Mouse (Mus musculus) lung, embryonic 14.5 days (tissue): Measurements from ENCODE around the gene Mark3. TPM values are rescaled to one million over a fixed set of nuclear protein-coding genes. Genes with fewer than 3 reads are reported as not detected.

Experiments used
- ATAC-seq: fragments of 200-750 bp; cut with Nextera tagmentation; 2 replicates; pipeline ENCODE4 v1.8.0; 2017; ENCODE audit warnings: mild to moderate bottlenecking, moderate TSS enrichment, moderate library complexity; ENCODE audit not compliant: insufficient read depth
- DNase-seq: peaks from one replicate; pipeline ENCODE4 v3.0.0-alpha.2; 2015
- H3K27ac ChIP-seq: fragments of 300-500 bp; sonication (generic); 2 replicates; pipeline ENCODE4 v1.5.1; 2014; ENCODE audit warnings: low read depth, mild to moderate bottlenecking, moderate library complexity
- H3K27me3 ChIP-seq: fragments of 300-500 bp; sonication (generic); 2 replicates; pipeline ENCODE4 v1.6.1; 2014; ENCODE audit warnings: low read length, control low read depth; ENCODE audit not compliant: insufficient read depth
- H3K36me3 ChIP-seq: fragments of 300-500 bp; sonication (generic); 2 replicates; pipeline ENCODE4 v1.6.1; 2014; ENCODE audit warnings: control low read depth; ENCODE audit not compliant: insufficient read depth
- H3K4me1 ChIP-seq: fragments of 300-500 bp; sonication (generic); 2 replicates; pipeline ENCODE4 v1.6.1; 2014; ENCODE audit warnings: antibody characterized with exemption, control low read depth; ENCODE audit not compliant: insufficient read depth
- H3K4me2 ChIP-seq: fragments of 300-500 bp; sonication (generic); 2 replicates; pipeline ENCODE4 v1.6.1; 2014; ENCODE audit warnings: mild to moderate bottlenecking
- H3K4me3 ChIP-seq: fragments of 300-500 bp; sonication (generic); 2 replicates; pipeline ENCODE4 v1.5.1; 2014; ENCODE audit warnings: low read depth, low read length
- H3K9ac ChIP-seq: fragments of 300-500 bp; sonication (generic); 2 replicates; pipeline ENCODE4 v1.6.1; 2014
- H3K9me3 ChIP-seq: fragments of 300-500 bp; sonication (generic); 2 replicates; pipeline ENCODE4 v1.6.1; 2016; ENCODE audit warnings: low read depth, low read length, control low read depth
- CTCF ChIP-seq: IDR thresholded peaks from 2 replicates; pipeline ENCODE4 v1.5.1; 2016; ENCODE audit warnings: antibody characterized with exemption, low read depth
- WGBS: fragments of 180-500 bp; shearing (Covaris S2); extraction: QIAGEN DNeasy Blood & Tissue Kit; methylation state at CpG from one replicate; pipeline ENCODE4 v1.1.7; 2014; 5-methylcytosine and 5-hydroxymethylcytosine counted together
- polyA plus RNA-seq: library from polyadenylated mRNA; unstranded; fragments of >200 nt; fragmentation: Nextera tagmentation; extraction: Ambion mirVana; gene quantifications from 2 replicates; pipeline ENCODE4 v1.2.1, GENCODE M21; 2014

The Mark3 gene
- polyA plus RNA-seq, 1 experiment from 2014 or later, result 62.0 TPM

- Histone ChIP-seq H3K36me3 (peaks cover 30% of the 10 kb centered on the region), H3K4me3 (peak overlapping the region; percentile 97), H3K27me3 (no peaks in the 10 kb centered on the region), H3K9me3 (no peaks in the 10 kb centered on the region), H3K4me2 (peak overlapping the region; percentile 65), H3K9ac (peak overlapping the region; percentile 88), H3K27ac (peak overlapping the region; percentile 74; the same call in 1 of the 2 replicates), H3K4me1 (0 out of 2 replicates have a peak, but pooled peaks cover 3% of the 10 kb centered on the region)
- 56% methylated on average over 4 of the region's 4 CpGs for WGBS
- DNase-seq (no peak), ATAC-seq (no peak)
- no peak for TF ChIP-seq CTCF
These were observed 37.6 kb upstream of the Mark3 start for GRCm38 (mm10) chr12:111536746-111537145.

DNA sequence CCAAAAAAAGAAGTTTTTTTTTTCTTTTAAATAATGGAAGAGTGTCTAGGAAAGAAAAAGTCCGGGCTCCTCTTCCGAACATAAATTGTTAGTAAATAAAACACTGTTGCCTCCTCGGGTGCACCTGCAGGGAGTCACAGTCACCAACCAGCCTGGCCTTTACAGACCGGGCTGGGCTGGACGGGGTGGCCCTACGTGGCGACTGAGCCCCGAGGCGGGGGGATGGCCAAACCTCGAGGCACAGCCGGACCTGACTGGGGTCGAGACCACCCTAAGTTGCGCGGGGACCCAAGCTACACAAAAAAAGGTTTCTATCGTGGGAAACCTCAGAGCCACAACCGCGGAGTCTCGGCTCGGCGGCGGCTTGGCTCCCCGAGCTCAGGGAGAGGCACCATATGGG is 37.0 kb upstream of the Mark3 start:
- under 1% methylated on average over 22 of the region's 22 CpGs for WGBS
- ATAC-seq (peak; percentile 47), DNase-seq (peak; percentile 51)
- H3K27me3 ChIP-seq, result no peaks in the 10 kb centered on the region
- peak overlapping the region; percentile 97 for H3K4me3 ChIP-seq
- TF ChIP-seq CTCF, result no peak
- H3K9me3 ChIP-seq, result no peaks in the 10 kb centered on the region
- peak overlapping the region; percentile 74 for H3K27ac ChIP-seq
- peaks cover 36% of the 10 kb centered on the region for H3K36me3 ChIP-seq
- peak overlapping the region; percentile 65 for H3K4me2 ChIP-seq
- H3K9ac ChIP-seq, result peak overlapping the region; percentile 88
- H3K4me1 ChIP-seq, result 0 out of 2 replicates have a peak, but pooled peaks cover 3% of the 10 kb centered on the region

DNA sequence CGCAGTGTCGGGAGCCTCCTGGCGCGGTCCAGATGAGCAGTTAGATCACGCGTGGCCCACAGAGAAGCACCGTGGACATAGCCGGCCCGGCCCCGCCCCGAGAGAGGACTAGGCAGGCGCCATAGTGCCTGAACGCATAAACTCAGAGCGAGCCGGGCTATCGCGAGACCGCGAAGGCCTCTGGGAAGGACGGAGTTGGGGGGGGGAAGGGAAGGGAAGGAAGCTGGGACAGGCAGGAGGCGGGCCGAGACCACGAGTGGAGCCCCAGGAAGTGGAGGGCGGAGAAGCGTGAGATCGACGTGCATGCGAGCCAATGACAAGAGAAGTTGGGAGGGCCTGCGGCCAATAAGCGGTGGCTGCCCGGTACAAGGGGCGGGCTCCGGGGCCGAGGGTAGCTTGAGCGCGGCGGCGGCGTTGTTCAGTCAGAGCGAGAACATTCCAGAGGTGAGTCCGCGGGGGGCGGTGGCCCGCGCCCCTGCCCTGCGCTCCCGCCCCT is 36.5 kb upstream of the Mark3 start, which contains the start of gene Eif5:
Gene Eif5, plus strand, starts transcription at position 221 of the 496 bp plus-strand sequence.
- Histone ChIP-seq H3K36me3 (peaks cover 41% of the 10 kb centered on the region), H3K4me3 (peak within 1 kb of the TSS; percentile 97), H3K9ac (peak within 1 kb of the TSS; percentile 96), H3K9me3 (no peaks in the 10 kb centered on the region), H3K4me1 (0 out of 2 replicates have a peak, but pooled peaks cover 3% of the 10 kb centered on the region), H3K27ac (peak within 1 kb of the TSS; percentile 97), H3K27me3 (no peaks in the 10 kb centered on the region), H3K4me2 (peak within 1 kb of the TSS; percentile 70)
- WGBS, result under 1% methylated on average over 42 of the region's 47 CpGs
- DNase-seq (peak; percentile 99), ATAC-seq (peak; percentile 99)
- no peak for TF ChIP-seq CTCF

DNA sequence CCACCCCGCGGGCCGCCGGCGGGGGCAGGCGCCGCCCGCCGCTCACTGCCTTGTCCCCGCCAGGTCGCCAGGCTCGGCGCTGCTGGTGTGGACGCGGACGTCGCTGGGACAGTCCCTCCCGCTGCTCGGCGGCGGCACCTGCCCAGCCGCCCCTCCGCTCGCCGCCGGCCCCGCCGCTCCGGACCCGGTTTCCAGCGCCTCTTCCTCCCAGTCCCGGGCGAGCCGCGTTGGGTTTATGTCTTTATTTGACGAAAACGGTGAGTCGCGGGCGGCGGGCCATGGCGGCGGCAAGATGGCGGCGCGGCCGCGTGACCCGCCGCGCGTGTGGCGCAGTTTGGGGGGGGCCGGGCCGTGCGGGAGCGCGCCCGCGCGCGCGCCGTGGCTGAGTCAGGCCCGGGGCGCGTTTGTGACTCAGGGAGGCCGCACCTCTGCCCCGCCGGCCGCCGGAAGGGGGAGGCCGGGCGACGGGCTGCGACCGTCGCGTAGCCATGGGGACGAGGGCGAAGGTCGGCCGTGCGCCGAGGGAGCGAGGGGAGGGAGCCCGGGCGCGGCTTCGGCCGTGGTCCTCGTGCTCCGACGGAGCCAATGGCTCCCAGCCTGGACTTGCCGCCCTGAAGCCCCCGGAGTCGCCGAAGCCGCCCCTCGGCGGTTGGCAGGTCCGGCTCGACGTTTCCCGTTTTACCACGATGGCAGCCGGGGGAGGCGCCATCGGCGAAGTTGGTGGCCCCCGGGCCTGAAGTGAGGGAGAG is 35.9 kb upstream of the Mark3 start:
- WGBS, result under 1% methylated on average over 104 of the region's 111 CpGs
- ATAC-seq (peak; percentile 56), DNase-seq (peak; percentile 88)
- no peak for TF ChIP-seq CTCF
- Histone ChIP-seq H3K9ac (peak overlapping the region; percentile 96), H3K27me3 (no peaks in the 10 kb centered on the region), H3K36me3 (peaks cover 46% of the 10 kb centered on the region), H3K4me3 (peak overlapping the region; percentile 97), H3K4me2 (peak overlapping the region; percentile 70), H3K9me3 (no peaks in the 10 kb centered on the region), H3K4me1 (0 out of 2 replicates have a peak, but pooled peaks cover 3% of the 10 kb centered on the region), H3K27ac (peak overlapping the region; percentile 97)

DNA sequence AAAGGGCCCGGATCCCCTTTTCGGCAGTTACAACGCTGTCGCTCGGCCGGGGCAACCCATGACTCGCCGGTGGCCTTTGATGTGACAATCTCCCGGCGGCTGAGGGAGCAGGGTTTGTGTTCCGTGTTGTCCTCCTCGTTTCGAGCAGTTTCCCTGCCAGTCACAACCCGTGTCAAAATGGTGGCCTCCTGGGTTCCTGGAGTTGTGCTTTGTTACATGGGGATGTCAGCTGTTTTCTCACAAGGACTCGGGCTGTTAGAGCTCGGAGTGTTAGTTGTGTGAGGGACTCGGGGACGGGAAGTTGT is 35.3 kb upstream of the Mark3 start:
- Histone ChIP-seq H3K27ac (peak overlapping the region; percentile 97), H3K9ac (peak overlapping the region; percentile 96), H3K27me3 (no peaks in the 10 kb centered on the region), H3K4me1 (0 out of 2 replicates have a peak, but pooled peaks cover 3% of the 10 kb centered on the region), H3K4me2 (peak overlapping the region; percentile 70), H3K9me3 (no peaks in the 10 kb centered on the region), H3K4me3 (peak overlapping the region; percentile 97), H3K36me3 (peaks cover 52% of the 10 kb centered on the region)
- TF ChIP-seq CTCF, result no peak
- DNase-seq, result no peak
- no peak for ATAC-seq
- under 1% methylated on average over 18 of the region's 18 CpGs for WGBS

DNA sequence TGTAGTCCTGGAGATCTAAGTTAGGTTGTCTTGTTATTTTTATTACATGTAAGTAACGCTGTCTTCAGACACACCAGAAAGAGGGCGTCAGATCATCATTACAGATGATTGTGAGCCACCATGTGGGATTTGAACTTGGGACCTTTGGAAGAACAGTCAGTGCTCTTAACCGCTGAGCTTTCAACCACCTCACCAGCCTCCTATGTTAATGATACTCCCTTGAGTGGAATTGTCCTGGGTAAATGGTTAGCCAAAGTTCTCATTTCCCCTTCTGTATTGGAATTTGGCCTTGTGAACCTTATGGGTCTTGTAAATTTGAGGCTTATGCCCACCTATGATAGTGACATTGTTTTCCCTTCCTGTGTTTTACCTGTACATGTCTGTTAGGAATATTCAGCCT is 27.3 kb upstream of the Mark3 start:
- no peak overlapping the region for H3K4me3 ChIP-seq
- 86% methylated on average over 3 of the region's 3 CpGs for WGBS
- no peaks in the 10 kb centered on the region for H3K4me1 ChIP-seq
- H3K4me2 ChIP-seq, result no peak overlapping the region
- DNase-seq (no peak), ATAC-seq (no peak)
- no peaks in the 10 kb centered on the region for H3K27me3 ChIP-seq
- no peaks in the 10 kb centered on the region for H3K9me3 ChIP-seq
- peaks cover 57% of the 10 kb centered on the region for H3K36me3 ChIP-seq
- H3K27ac ChIP-seq, result no peak overlapping the region
- H3K9ac ChIP-seq, result no peak overlapping the region
- no peak for TF ChIP-seq CTCF

DNA sequence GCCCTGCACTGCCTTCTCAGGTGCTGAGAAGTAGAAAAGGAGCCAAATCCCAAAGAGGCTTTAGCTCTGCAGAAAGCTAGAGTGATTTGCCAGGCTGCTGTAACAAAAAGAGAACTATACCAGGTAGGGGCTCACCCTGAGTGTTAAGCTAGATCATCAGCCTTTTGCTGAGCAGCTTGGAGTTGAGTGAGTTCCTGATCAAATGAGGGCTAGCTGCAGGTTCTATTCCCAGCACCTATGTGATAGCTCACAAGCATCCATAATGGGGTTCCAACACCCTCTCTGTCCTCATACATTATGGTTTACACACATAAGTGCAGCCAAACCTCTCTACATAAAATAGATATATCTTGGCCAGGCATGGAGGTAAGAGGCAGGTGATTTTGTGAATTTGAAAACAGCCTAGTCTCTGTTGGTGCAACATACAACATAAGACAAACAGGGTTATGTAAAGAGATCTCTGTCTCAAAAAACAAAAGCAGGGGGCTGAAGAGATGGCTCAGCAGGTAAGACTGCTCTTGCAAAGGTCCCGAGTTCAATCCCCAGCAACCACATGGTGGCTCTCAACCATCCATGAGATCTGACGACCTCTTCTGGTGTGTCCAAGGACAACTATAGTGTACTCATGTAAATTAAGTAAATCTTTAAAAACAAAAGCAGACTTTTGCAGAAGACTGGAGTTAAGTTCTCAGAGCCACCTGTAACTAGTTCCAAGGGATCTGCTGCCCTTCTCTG is 25.6 kb upstream of the Mark3 start:
- no peaks in the 10 kb centered on the region for H3K4me1 ChIP-seq
- TF ChIP-seq CTCF, result no peak
- ATAC-seq, result no peak
- no peak overlapping the region for H3K9ac ChIP-seq
- H3K27me3 ChIP-seq, result no peaks in the 10 kb centered on the region
- H3K4me2 ChIP-seq, result no peak overlapping the region
- WGBS, result 60% methylated on average over 2 of the region's 2 CpGs
- no peaks in the 10 kb centered on the region for H3K9me3 ChIP-seq
- H3K4me3 ChIP-seq, result no peak overlapping the region
- H3K36me3 ChIP-seq, result peaks cover 42% of the 10 kb centered on the region
- no peak for DNase-seq
- H3K27ac ChIP-seq, result no peak overlapping the region
